Mouse (Mus musculus): ENCODE measurements around the gene Wdr17. TPM values are rescaled to one million over a fixed set of nuclear protein-coding genes. Genes with fewer than 3 reads are reported as not detected.

The Wdr17 gene
- polyA plus RNA-seq, 2 experiments: 0.41 to 1.0 TPM

DNA sequence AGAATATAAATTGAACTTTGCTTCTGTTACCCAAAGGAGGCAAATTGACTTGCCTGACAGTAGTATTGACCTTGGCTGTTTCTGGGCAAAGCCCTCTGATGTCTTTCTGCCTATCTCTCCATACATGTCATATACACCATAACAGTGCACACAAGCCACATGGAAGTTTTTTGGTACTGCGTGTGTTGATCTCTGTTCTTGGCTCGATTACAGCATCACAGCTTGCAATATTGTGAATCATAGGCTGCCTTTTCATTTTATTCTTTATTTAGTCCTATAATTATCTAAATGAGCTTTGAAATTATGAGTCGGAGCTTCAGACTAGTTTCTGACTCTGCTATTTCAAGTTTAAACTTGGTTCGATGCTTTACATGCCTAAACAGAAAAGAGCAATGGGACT, 10.5 kb downstream of the Wdr17 start:
- Histone ChIP-seq H3K27ac (replicated peaks; ENCODE audit: low read depth, low read length) (no peak overlapping the region), H3K4me2 (replicated peaks; ENCODE audit: low read depth, low read length, severe bottlenecking) (no peak overlapping the region), H3K27me3 (ENCODE audit: control insufficient read depth, insufficient read depth, low read length) (no peaks in the 10 kb centered on the region), H3K4me3 (replicated peaks; ENCODE audit: low read length) (no peak overlapping the region), H3K9ac (ENCODE audit: low read depth, low read length, severe bottlenecking) (no peak overlapping the region), H3K9me3 (ENCODE audit: control insufficient read depth, low read length) (no peaks in the 10 kb centered on the region), H3K4me1 (ENCODE audit: control insufficient read depth, insufficient read depth, low read length) (no peaks in the 10 kb centered on the region), H3K36me3 (ENCODE audit: control insufficient read depth, insufficient read depth, low read length) (no peaks in the 10 kb centered on the region)
- no peak for ATAC-seq (ENCODE audit: low FRiP score, low read depth)
- 86% methylated on average over 4 of the region's 4 CpGs for WGBS
- no peak for DNase-seq (ENCODE audit: low spot score)
- TF ChIP-seq POLR2A (IDR thresholded peaks at IDR 0.05; ENCODE audit: borderline replicate concordance, extremely low read depth, insufficient read depth, insufficient read length): no peak

DNA sequence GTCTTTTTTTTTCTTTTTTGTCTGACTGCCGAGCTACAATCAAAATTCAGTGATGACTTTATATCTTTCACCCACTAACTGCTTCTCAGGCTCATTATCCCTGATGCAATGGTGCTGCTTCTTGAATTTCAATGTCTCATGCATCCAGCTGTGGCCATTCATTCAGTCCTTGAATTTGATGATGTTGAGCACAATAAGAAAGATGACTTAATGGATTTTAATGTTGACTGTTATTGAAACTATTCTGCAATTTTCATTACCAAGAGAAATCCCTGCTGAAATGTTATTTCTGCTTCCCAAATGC, 22.3 kb downstream of the Wdr17 start:
- TF ChIP-seq POLR2A (IDR thresholded peaks at IDR 0.05; ENCODE audit: borderline replicate concordance, extremely low read depth, insufficient read depth, insufficient read length): no peak
- Histone ChIP-seq H3K27ac (replicated peaks; ENCODE audit: low read depth, low read length) (no peak overlapping the region), H3K4me2 (replicated peaks; ENCODE audit: low read depth, low read length, severe bottlenecking) (no peak overlapping the region), H3K9ac (ENCODE audit: low read depth, low read length, severe bottlenecking) (no peak overlapping the region), H3K4me1 (ENCODE audit: control insufficient read depth, insufficient read depth, low read length) (no peaks in the 10 kb centered on the region), H3K27me3 (ENCODE audit: control insufficient read depth, insufficient read depth, low read length) (no peaks in the 10 kb centered on the region), H3K36me3 (ENCODE audit: control insufficient read depth, insufficient read depth, low read length) (no peaks in the 10 kb centered on the region), H3K4me3 (replicated peaks; ENCODE audit: low read length) (no peak overlapping the region), H3K9me3 (ENCODE audit: control insufficient read depth, low read length) (no peaks in the 10 kb centered on the region)
- ATAC-seq (ENCODE audit: low FRiP score, low read depth) (no peak), DNase-seq (ENCODE audit: low spot score) (no peak)
- WGBS: 78% methylated on average over 1 of the region's 1 CpGs

DNA sequence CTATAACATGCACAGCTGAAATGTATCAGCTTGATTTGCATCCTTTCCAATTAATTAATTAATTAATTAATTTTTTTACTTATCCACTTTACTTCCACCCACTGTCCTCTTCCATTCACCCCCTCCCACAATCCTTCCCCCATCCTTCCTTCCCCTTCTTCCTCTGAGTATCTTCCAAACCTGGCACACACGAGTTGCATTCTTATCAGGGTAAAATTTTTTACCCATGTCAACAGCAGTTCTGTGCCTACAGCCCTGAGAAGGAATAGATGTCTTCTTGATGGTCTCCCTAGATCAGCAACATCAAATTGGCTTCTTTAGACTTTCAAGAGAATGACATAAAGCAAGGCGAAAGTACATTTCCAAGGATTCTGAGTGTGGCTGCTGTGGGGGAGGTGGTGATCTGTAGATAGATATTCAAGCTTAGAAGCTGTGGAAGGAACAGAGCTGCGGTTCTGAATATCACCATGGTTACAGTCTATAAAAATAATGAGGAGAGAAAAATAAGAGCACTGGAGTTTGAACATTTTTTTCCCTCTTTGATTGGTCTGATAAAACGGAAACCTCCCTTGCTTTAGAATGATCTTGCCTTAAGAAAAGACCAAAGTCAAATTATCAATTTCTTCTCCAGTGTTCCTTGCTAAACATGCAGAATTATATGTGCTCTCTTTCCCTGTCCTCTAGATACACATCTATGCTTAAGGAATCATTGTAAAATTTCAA, 22.8 kb downstream of the Wdr17 start:
- H3K27me3 ChIP-seq (ENCODE audit: control insufficient read depth, insufficient read depth, low read length): no peaks in the 10 kb centered on the region
- no peaks in the 10 kb centered on the region for H3K9me3 ChIP-seq (ENCODE audit: control insufficient read depth, low read length)
- WGBS: 68% methylated on average over 4 of the region's 4 CpGs
- no peak for ATAC-seq (ENCODE audit: low FRiP score, low read depth)
- no peaks in the 10 kb centered on the region for H3K36me3 ChIP-seq (ENCODE audit: control insufficient read depth, insufficient read depth, low read length)
- DNase-seq (ENCODE audit: low spot score): no peak
- no peak overlapping the region for H3K27ac ChIP-seq (replicated peaks; ENCODE audit: low read depth, low read length)
- H3K9ac ChIP-seq (ENCODE audit: low read depth, low read length, severe bottlenecking): no peak overlapping the region
- H3K4me2 ChIP-seq (replicated peaks; ENCODE audit: low read depth, low read length, severe bottlenecking): no peak overlapping the region
- H3K4me3 ChIP-seq (replicated peaks; ENCODE audit: low read length): no peak overlapping the region
- no peak for TF ChIP-seq POLR2A (IDR thresholded peaks at IDR 0.05; ENCODE audit: borderline replicate concordance, extremely low read depth, insufficient read depth, insufficient read length)
- H3K4me1 ChIP-seq (ENCODE audit: control insufficient read depth, insufficient read depth, low read length): no peaks in the 10 kb centered on the region

DNA sequence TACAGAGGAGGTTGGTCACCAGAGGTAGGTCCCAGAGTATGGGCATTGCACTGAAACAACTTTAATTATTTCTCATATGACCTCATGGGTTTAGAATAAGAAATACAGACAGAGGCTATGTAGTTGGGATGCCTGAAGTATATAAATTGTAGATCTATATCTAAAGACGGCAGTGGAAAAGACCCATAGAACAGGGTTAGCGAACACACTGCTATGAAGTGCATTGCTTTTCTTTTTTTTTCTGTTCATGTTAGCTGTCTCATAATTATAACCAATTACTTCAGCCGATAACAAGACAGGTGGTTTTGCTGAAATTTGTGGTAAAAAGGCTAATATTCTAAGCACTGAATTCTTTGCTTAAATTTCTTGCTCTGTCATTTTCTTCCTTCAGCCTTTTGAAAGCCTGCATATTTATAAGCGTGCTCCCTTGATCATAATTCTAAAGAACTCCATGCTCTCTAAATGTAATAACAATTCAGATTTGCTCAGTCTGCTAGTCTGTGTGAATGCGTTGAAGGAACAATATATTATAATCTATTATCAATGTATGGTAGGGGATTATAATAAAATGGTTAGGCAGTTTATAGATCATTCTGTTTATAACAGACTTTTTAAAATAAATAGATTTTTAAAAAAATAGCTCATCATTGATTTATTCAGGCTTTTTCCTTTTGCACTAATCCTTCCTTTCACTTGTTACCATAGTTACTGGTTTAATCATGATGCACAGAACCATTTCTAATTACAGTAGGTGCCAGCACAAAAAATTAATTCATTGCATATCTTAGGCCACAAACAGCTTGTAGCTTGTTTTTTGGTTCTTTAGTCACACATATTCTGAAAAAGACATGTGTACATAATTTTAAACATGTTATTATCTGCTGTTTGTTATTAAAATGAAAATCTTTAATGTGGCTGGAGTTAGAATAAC, 50.7 kb downstream of the Wdr17 start:
- no peak overlapping the region for H3K27ac ChIP-seq (replicated peaks; ENCODE audit: low read depth, low read length)
- no peaks in the 10 kb centered on the region for H3K9me3 ChIP-seq (ENCODE audit: control insufficient read depth, low read length)
- no peak for TF ChIP-seq POLR2A (IDR thresholded peaks at IDR 0.05; ENCODE audit: borderline replicate concordance, extremely low read depth, insufficient read depth, insufficient read length)
- no peak overlapping the region for H3K9ac ChIP-seq (ENCODE audit: low read depth, low read length, severe bottlenecking)
- no peak overlapping the region for H3K4me3 ChIP-seq (replicated peaks; ENCODE audit: low read length)
- WGBS: 90% methylated on average over 5 of the region's 5 CpGs
- DNase-seq (ENCODE audit: low spot score): no peak
- ATAC-seq (ENCODE audit: low FRiP score, low read depth): no peak
- H3K27me3 ChIP-seq (ENCODE audit: control insufficient read depth, insufficient read depth, low read length): no peaks in the 10 kb centered on the region
- no peaks in the 10 kb centered on the region for H3K4me1 ChIP-seq (ENCODE audit: control insufficient read depth, insufficient read depth, low read length)
- H3K36me3 ChIP-seq (ENCODE audit: control insufficient read depth, insufficient read depth, low read length): no peaks in the 10 kb centered on the region
- no peak overlapping the region for H3K4me2 ChIP-seq (replicated peaks; ENCODE audit: low read depth, low read length, severe bottlenecking)

DNA sequence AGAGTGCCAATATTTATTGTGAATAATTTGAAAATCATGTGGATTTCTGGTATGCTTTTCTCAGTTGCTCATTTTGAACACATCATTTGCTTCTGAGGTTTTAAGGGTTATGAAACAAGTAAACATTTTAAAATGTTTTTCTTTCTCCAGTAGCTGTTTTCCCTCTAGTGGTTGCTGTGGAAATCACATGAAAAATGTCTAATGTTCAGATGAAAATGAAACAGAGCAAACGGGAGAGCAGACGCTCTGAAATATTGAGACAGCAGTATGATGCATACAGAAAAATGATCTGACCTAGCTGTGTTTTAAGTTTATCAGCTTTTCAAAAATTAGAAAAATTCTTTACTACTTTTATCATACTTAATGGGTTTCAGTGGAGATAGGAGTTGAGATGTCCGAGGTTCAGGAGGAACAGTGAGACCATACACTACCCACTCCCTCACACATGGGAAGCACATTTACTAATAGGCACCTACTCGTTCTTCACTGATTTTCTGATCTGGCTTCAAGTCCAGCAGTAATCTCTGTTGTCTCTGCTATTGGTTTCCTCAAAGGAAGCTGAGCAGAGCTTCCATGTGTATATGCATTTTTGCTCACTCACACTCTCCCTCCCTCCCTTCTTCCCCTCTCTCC, 57.1 kb downstream of the Wdr17 start:
- Histone ChIP-seq H3K27me3 (ENCODE audit: control insufficient read depth, insufficient read depth, low read length) (no peaks in the 10 kb centered on the region), H3K4me3 (replicated peaks; ENCODE audit: low read length) (no peak overlapping the region), H3K27ac (replicated peaks; ENCODE audit: low read depth, low read length) (no peak overlapping the region), H3K9me3 (ENCODE audit: control insufficient read depth, low read length) (no peaks in the 10 kb centered on the region), H3K9ac (ENCODE audit: low read depth, low read length, severe bottlenecking) (no peak overlapping the region), H3K4me2 (replicated peaks; ENCODE audit: low read depth, low read length, severe bottlenecking) (no peak overlapping the region), H3K36me3 (ENCODE audit: control insufficient read depth, insufficient read depth, low read length) (no peaks in the 10 kb centered on the region), H3K4me1 (ENCODE audit: control insufficient read depth, insufficient read depth, low read length) (no peaks in the 10 kb centered on the region)
- WGBS: 53% methylated on average over 4 of the region's 4 CpGs
- TF ChIP-seq POLR2A (IDR thresholded peaks at IDR 0.05; ENCODE audit: borderline replicate concordance, extremely low read depth, insufficient read depth, insufficient read length): no peak
- ATAC-seq (ENCODE audit: low FRiP score, low read depth) (no peak), DNase-seq (ENCODE audit: low spot score) (no peak)
